Mouse (Mus musculus): ENCODE results near the gene Senp8. TPM values are rescaled to one million over a fixed set of nuclear protein-coding genes. Genes with fewer than 3 reads are reported as not detected.

Senp8 gene
- total RNA-seq, 2 experiments from 2014 or later = 8.4 to 8.6 TPM

DNA sequence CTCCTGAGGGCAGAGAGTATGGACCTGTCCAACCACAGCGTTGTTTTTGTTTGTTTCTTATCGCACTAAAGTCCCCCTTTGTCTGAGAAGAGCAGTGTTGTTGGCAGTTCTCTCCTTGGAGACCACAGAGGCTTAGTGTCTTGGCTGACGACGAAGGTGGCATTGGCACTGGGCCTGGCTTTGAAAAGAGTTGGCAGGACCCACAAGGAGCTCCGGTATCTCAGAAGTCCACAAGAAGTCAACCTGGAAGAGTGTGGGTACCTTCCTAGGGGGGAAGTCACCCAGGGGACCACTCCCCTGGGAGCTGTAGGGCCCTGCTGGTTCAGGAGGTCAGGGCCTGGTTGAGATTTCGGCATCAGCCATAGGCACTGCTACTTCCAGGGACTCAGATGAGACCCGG lies 49.4 kb downstream of the Senp8 start:
- DNase-seq (ENCODE audit: low spot score in 2 of 2) = no peak
- H3K4me3 ChIP-seq = no peak overlapping the region
- TF ChIP-seq CTCF (conservative IDR thresholded peaks at IDR 0.05) = no peak
- H3K27ac ChIP-seq = no peak overlapping the region

DNA sequence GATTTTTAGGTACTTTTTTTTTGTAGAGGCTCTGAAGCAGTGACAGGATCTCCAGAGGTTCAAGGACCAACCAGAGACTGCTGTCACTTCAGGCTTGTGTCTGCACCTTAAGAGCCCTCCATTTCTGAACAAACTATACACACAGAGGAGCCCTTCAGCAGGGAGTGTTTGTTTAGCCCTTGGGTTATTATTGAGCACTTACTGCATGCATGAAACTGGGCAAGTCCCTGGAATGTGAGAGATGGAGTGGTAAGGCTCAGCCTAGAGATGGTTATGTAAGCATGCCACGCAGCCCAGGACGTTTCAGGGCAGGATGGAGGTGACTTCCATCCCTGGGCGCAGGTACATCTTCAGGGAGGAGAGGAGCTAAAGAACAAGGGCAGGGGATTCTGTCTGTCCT lies 54.1 kb downstream of the Senp8 start:
- no peak for TF ChIP-seq CTCF (conservative IDR thresholded peaks at IDR 0.05)
- Histone ChIP-seq H3K27ac (no peak overlapping the region), H3K4me3 (no peak overlapping the region)
- DNase-seq (ENCODE audit: low spot score in 2 of 2) = no peak

DNA sequence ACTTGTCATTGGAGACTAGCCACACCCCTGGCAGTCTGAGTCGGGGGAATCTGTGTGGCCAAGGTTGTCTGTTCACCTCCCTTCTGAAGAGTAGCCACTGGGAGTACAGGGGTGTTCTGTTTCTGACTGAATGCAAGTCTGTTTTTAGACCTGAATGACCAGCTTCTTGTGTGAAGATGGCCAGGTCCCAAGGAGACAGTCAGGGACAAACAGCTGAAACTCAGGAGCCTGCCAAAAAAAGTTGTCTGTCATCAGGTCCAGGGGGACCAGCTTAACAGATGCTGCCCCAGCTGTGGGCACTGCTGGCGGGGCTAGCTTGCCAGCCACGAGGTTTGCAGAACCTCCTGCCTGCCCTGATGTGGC lies 55.1 kb downstream of the Senp8 start:
- Histone ChIP-seq H3K27ac (no peak overlapping the region), H3K4me3 (no peak overlapping the region)
- no peak for DNase-seq (ENCODE audit: low spot score in 2 of 2)
- no peak for TF ChIP-seq CTCF (conservative IDR thresholded peaks at IDR 0.05)

DNA sequence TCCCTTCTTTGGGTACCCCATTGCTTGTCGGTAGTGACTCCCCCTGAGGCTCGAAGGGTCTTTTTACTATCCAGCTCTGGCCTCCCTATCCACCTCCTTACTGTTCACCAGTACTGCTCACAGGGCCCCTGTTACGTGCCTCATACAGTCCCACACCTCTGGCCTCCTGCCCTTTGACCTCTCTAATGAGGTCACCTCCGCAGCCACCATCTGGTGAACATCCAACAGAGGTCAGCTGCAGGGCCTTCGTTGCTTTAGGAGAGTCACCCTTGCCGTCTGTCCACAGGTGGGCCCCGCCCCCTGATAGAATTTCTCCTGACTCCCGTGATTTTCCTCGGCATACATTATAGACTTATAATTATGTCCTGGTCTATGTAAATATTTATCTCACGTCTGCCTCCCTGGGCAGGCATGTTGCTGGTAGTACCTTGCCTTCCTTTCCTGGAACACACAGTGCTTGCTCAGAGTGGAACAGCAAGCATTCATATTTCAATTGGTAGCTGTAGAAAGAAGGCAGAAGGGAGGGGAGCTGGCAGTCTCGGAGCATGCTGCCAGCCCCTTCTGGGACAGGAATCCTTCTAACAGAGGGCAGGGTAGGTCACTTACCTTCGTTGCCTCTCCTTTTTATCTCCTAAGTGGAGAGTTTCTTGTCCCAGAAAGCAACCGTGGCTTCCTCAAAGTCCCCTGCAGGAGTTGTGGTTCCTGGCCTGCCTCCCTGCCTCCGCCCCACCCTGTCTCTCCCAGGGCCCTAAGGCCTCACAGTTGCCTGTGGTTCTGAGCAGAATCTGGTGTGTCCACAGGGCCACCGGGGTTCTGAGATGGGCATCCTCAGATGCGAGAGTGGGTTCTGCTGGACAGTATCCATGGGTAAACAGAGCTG lies 55.7 kb downstream of the Senp8 start:
- no peak for TF ChIP-seq CTCF (conservative IDR thresholded peaks at IDR 0.05)
- no peak overlapping the region for H3K4me3 ChIP-seq
- no peak for DNase-seq (ENCODE audit: low spot score in 2 of 2)
- no peak overlapping the region for H3K27ac ChIP-seq

DNA sequence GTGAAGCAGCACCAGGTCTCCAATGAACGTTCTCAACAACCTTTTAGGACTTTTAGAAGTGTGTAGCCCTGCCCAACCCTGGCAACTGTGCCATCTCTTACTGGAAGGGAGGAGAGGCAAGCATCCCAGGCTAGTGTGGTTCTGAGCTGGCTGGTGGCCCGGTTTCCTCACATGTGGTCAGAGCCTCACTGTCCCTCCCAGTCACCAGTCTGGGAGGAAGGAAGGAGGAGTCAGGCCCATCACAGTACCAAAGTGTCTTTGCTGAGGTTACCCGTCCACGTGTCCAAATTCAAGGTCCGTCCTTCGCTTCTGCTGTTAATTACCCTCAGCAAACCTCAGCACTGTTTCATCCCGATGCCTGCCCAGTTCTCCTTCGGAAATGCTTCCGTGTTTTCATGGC lies 58.4 kb downstream of the Senp8 start:
- peak overlapping the region; percentile 58 for H3K4me3 ChIP-seq
- H3K27ac ChIP-seq = peak overlapping the region; percentile 77
- TF ChIP-seq CTCF (conservative IDR thresholded peaks at IDR 0.05) = no peak
- DNase-seq (ENCODE audit: low spot score in 2 of 2) = peak in 1 of 2 experiments; percentile 55

DNA sequence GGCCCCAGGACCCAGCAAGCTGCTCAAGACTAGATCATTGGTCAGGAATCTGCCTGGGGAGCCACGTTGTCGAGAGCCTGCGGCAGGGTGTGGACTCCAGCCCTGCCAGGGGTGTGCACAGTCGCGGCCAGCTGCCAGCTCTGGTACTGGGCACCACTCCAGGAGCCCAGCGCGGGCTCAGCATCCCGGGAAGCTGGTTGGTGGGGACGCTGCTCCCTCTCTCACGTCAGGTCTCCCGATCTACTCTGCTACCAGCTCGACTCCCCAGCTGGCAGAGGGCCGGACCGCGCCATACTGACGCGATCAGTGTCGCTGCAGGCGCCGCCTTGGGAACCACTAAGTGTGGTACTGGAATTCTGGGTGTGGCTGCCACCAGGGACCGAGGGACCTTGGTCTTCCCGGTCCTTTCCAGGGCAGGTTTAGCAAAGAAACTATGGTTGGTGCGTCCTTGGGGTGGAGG lies 58.8 kb downstream of the Senp8 start:
- Histone ChIP-seq H3K27ac (peak overlapping the region; percentile 77), H3K4me3 (peak overlapping the region; percentile 58)
- DNase-seq (ENCODE audit: low spot score in 2 of 2) = peak; percentile 76 to 84
- TF ChIP-seq CTCF (conservative IDR thresholded peaks at IDR 0.05) = no peak

DNA sequence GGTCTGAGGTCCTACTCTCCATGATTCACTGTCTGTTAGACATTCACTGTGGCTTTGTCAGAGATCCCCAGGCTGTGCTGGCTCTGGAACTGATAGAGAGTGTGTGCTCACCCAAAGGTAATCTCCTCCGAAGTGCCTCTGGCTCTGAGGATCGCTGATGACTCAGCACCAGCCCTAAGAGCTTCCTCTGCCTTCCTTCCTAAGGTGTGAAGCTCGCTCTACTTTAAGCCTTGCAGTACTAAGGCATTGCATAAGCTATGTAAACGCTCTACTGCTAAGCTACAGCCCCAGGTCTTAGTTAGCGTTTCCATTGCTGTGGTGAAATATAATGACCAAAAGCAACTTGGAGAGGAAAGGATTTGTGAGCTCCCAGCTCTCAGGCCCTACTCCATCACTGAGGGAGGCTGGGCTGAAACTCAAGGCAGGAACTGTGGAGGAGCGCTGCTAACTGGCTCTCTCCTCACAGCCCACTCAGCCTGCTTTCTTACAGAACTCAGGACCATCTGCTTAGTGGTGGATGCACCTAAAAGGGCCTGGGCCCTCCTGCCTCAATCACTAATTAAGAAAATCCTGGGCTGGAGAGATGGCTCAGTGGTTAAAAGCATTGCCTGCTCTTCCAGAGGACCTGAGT lies 63.0 kb downstream of the Senp8 start:
- no peak for DNase-seq (ENCODE audit: low spot score in 2 of 2)
- Histone ChIP-seq H3K4me3 (no peak overlapping the region), H3K27ac (peak overlapping the region; percentile 14; the same call in 1 of the 2 replicates)
- no peak for TF ChIP-seq CTCF (conservative IDR thresholded peaks at IDR 0.05)

Other genes starting within 250 kb of the Senp8 start
- gene Hexa, start 211.2 kb downstream of the Senp8 start, total RNA-seq (2021) = 10 to 100 TPM; 47.8 to 51.0 TPM
- 1 to 10 TPM; 2.4 to 2.8 TPM for gene Tmem202, start 210.9 kb downstream of the Senp8 start, total RNA-seq (2021)
- 10 to 100 TPM; 25.2 to 30.4 TPM for gene Celf6, start 172.8 kb downstream of the Senp8 start, total RNA-seq (2021)
- 100 to 1,000 TPM; 129 to 132 TPM for gene Parp6, start 133.4 kb downstream of the Senp8 start, total RNA-seq (2021)
- 1,000 to 10,000 TPM; 1,301 to 1,421 TPM for gene Pkm, start 94.3 kb downstream of the Senp8 start, total RNA-seq (2021)
- gene Gramd2, start 70.6 kb downstream of the Senp8 start, total RNA-seq (2021) = 1 to 10 TPM; 5.7 to 7.5 TPM
- 10 to 100 TPM; 70.0 to 71.1 TPM for gene Myo9a, start 186 bp upstream of the Senp8 start, total RNA-seq (2021)
- gene Nr2e3, start 209.9 kb upstream of the Senp8 start, total RNA-seq (2021) = not detected